Mouse (Mus musculus): ENCODE data around the gene Slc25a39.

DNA sequence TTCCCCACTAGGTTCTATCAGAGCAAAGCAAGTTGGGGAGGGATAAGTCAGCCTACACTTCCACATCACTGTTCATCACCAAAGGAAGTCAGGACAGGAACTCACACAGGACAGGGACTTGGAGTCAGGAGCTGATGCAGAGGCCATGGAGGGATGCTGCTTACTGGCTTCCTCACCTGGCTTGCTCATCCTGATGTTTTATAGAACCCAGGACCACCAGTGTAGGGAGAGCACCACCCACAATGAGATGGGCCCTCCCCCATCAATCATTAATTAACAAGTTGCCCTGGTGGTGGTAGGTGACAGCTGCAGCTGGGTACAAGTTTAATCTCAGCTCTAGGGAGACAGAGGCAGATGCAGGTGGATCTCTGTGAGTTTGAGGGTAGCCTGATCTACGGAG is 9.4 kb upstream of the Slc25a39 start:
- TF ChIP-seq CTCF (IDR thresholded peaks at IDR 0.05; ENCODE audit: insufficient read depth, low read depth, low read length) (no peak), POLR2A (IDR thresholded peaks at IDR 0.05; ENCODE audit: insufficient read depth, low read depth, low read length) (no peak)

Data from olfactory bulb, adult 2 months (tissue).